Mouse (Mus musculus): ENCODE data around the gene Cep164.
"Not testable (repeated sequence)": the region's sequence is repeated elsewhere in the genome, so short reads cannot be mapped to it uniquely, and the experiment has no call there.

Gene Cep164

DNA sequence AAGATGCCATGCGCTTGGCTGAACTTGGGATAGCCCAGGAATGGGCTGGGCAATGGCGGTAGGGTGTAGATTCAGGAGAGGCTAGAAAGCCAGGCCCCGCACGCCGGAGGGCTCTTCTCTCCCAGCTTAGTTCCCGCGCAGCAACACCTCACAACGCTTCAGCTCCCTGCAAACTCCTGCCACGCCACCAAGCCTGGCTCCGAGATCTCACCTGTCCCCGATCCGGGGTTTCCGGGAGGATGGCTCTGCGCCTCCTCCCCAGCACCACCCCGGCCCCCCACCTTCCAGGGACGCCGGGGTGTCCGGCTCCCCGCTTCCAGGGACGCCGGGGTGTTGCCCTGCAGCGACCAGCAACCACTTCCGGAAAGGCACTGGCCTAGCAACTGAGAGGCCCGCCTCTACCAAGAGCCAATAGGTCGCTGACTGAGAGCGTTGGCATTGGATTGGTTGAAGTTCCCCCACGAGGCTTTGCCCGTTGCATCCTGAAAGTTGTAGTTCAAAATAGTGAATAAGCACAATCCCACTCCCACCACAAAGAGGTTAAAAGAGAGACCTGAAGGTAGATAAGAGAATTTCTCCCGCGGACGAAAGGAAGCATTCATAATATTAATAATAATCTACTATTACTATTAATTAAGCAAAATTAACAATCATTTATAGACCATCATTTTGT lies at the start of gene Cep164:
Gene Cep164, minus strand, starts transcription at position 401 of the 673 bp plus-strand sequence.
- DNase-seq: peak; percentile 90 to 92

DNA sequence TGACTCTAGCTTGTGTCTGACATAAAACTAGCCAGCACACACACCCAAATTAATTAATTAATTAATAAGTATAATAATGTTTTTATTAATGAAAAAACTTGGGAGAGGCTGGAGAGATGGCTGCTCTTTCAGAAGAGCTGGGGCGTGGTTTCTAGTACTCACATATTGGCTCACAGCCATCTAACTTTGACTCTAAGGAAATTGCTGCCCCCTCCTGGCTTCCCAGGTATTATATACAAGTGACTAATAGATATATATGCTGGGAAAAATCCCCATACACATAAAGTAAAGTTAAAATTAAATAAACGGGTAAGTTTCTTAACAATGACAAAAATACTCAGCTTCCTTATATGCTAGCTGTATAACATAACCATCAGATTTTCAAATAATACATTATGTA lies 49.4 kb upstream of the Cep164 start:
- peak; percentile 35 to 47 for DNase-seq

DNA sequence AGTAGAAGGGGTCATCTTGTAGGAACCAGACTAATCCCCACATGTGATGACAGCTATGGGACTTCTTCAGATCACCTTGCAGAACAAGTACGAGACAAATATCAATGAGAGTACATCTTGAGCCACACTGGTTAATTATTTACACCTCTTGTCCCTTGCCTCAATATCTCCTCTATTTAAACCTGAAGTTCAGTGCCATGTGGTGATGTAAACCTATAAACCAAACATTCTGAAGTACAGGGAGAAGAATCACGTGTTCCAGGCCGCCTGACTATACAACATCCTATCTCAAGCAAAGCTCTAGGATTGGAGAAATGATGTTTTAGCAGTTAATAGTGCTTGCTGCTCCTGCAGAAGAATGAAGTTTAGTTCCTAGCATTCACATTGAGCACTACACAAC lies 41.8 kb upstream of the Cep164 start:
- DNase-seq: no peak

- no peak for DNase-seq
These were observed 40.7 kb upstream of the Cep164 start for GRCm38 (mm10) chr9:45869181-45869580.

DNA sequence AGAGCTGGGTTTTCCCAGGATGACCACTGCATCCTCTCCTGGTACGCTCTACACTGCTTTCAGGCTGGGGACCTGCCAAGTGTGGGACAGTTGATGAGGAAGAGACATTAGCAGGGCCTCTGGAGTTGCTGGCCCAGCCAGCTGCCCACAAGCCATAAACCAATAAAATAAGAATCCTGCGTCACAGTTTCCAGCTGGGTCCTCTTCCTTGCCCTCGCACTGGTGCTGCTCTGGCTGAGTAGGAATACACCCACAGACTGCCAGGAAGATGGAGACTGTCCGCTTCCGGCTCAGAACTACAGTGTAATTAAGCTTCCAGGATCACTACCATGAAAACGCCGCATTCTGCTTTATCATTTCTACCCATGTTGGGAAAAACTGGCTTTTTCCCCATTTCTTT lies 33.3 kb upstream of the Cep164 start:
- DNase-seq: no peak

DNA sequence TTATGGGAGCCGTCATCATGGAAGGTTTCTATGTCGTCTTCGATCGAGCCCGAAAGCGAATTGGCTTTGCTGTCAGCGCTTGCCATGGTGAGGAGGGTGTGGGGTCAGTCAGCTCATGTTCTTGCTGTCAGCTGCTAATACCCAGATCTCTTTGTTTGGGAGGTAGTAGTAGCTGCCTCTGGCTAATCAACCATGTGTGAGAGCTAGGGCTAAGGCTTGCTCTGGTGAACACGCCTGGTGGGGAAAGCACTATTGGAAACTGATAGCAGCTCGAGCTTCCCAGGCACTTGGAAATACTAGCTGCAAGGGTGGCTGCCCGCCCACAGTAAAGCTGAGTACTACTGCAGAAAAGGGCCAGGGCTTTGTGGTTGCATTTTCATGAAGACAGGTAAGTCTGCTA lies 30.9 kb upstream of the Cep164 start:
- DNase-seq: no peak

DNA sequence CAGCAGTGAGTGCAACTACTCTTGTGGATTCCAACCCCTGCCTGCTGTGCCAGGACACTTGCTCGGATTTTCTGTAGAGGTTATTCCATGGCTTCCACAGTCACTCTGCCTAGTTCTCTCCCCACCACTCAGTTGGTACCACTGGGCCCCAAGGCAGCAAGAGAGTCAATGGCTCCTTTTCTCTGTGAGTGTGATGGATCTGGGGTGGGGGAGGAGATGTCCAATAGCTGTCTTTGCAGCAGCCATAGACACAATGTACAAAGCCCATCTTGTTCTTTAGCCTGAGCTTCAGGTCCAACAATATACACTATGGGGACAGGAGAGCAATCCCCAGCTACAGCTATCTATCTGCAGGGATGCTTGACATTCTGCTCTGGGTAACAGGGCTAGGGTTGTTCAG lies 25.6 kb upstream of the Cep164 start:
- DNase-seq: no peak

DNA sequence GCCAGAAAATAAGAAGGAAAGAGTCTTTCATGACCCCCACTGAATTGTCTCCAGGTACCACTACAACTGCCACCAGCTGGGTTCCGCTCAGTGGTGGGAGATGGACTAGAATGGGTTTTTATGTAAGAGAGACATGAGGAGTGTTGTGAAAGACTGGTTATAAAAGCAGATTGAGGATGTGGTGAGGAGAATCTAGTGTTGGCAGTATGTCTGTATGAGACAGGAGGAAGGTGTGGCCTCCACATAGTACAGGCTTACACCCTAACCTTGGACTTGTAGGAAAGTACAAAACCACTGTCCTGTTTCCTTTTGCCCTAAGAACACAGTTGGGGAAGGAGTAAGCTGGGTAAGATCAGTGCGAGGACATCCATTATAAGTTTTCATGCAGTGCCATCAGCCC lies 25.2 kb upstream of the Cep164 start:
- no peak for DNase-seq

GRCm38 (mm10) chr9:45851776-45852175 lies 23.3 kb upstream of the Cep164 start:
- no peak for DNase-seq

DNA sequence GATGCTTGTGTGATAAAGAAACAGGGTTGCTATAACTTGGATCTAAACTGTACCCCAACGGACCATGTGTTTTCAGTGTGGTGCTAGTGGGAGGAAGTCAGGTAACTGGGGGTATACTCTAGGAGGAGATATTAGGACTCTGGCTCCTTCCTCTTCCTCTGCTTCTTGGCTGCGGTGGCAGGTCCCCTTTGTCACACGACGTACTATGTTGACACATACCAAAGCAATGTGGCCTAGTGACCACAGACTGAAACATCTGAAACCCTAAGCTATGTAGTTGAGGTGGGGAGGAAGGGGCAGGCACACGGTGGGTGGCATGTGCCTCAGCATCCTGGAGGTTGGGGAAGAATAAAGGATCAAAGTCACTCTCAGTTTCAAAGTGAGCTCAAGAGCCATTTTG lies 22.8 kb upstream of the Cep164 start:
- no peak for DNase-seq

DNA sequence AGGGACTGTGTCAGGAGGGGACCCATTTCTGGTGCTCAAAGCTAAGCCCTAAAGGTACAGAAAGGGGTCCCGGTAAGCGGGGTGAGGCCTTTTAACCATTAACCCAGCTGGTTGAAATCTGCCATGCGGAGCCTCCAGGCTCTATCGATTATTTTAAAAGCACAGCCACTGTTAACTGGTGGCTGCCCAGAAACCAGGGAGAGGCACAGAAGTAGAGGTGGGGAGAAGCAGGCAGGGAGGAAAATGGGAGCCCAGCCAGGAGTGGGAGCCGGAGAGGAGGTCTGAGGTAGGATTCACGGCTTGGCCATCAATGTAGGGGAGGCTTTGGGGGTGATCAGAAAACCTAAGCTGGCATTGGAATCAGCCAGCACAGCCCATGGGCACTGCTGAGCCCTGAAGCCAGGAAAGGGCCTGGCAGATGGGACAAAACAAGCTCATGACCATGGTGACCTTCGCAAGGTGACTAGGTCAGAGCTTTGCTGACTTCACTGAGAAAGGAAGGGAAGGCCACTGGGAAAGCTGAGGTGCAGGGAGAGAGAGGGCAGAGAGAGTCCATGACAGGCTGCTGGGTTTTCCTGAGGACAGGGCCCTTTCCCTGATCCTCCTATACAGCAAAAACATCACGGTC lies 22.2 kb upstream of the Cep164 start:
- DNase-seq: peak in 1 of 2 experiments; percentile 29

DNA sequence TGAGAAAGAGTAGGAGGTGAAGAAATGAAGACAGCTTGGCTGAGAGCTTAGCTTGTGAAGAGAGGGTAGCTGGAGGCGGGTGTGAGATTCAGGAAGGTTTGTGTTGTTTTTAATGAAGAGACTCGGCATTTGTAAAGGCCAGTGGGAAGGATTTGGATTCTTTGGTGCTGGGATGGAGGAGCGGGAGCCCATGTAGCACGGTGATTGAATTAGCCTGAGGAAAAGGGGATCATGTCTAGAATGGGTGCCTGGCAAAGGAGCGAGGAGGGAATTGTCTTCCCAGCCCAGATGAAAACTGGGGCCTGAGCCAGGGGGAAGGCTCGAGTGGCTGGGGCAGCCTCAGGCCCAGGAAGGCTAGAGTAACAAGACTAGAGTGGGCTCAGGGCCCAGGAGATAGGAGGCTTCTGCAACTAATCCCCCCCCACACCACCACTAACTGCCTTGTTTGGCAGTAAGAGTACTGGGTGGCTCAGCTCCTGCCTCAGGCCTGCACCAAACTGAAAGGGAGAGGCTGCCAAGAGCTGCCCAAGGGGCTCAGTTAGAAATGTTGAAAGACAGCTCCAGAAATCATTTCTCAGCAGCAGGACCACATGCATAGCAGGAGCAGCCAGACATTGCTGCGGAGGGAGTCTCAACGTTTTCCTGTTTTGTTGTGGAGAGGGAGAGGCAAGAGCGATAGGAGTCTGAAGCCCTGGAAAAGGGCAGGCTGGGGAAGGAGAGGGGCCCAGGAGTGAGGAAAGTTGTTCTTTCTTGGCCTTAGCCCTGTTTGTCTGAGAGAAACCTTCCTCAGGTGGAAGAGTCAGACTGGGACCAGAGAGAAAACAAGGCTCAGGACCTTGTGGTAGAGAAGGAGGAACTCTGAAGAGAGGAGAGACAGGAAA lies 21.3 kb upstream of the Cep164 start:
- peak; percentile 40 to 51 for DNase-seq

DNA sequence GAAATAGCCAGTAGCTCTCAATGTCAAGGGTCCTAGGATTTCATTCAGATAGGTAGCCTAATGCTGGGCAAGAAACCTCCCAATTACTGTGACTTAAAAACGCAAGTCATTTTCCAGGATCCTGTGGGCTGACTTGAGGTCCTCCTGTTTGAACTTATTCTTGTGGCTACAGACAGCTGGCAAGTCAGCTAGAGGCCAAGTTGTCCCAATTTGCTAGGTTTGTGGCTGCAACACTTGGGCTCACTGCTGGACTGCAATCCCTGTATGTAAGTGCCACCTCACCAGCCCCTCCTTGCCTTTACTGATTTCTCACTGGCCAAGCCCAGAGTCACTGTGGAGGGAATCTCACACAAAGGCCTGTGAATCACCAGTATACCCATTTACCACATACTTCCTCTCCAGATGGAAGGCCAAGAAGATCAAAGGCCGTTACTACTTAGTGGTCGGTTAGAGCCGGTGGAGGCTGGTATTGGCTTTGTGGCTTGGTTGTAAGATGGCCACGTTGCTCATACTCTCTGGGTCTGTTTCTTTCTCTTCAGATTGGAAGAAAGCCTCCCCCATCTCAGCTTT lies 18.5 kb upstream of the Cep164 start:
- no peak for DNase-seq

DNA sequence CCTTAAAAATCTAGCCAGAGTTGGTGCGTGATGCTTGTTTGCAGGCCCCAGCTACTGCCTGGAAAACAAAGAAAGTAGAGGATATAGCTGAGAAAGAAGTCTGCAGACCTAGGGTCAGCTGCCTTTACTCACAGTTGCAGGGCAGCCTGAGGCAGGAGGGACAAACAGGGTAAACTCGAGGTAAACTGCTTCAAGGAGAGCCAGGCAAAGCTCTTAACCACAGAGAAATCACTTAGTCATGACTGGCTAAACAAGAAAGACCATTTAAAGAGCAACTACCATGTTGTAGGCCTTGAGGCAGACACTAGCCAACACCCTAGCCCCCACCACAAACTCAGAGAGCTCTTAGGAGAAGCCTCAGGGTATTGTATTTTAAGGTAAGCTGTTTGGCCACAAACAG lies 17.7 kb upstream of the Cep164 start:
- not testable (repeated sequence) for DNase-seq

DNA sequence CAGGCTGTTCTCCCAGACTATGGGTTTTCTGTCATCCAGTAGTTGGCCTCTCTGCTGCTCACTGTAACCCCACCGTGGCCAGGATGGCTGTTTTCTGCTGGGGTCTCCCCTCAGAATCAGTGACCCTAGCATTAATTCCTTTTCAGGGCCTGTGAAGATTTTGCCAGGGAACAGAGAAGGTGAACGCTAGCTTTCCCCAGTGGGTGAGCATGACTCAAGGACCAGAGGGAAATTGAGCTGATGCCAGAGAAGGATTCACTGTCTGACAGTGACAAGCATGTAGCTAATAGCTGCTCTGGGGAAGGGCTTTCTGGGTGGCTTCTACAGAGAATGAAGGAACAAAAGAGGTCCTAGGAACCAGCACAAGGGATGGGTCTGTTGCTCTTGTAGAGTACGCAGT lies 17.1 kb upstream of the Cep164 start:
- no peak for DNase-seq

DNA sequence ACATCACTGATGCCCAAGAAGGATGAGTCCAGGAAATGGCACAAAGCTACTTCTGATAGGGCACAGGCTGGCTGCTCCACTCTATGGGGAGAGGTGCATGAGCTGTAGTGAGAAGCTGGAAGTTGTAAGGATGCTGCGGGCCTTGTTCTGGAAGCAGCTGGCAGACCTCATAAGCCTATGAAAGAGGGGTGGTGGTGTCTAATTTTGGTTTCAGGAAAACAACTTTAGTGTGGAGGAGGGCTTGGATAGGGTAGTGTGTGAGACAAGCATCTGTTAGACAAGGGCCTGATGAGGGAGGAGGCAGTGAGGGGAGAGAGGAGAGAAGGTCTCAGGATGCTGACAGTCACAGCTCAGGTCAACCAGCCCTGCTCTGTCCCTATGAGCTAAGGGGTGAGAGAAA lies 15.3 kb upstream of the Cep164 start:
- DNase-seq: no peak

GRCm38 (mm10) chr9:45843007-45843406 lies 14.5 kb upstream of the Cep164 start:
- DNase-seq: no peak

GRCm38 (mm10) chr9:45841458-45841857 lies 13.0 kb upstream of the Cep164 start:
- peak in 1 of 2 experiments; percentile 19 for DNase-seq

DNA sequence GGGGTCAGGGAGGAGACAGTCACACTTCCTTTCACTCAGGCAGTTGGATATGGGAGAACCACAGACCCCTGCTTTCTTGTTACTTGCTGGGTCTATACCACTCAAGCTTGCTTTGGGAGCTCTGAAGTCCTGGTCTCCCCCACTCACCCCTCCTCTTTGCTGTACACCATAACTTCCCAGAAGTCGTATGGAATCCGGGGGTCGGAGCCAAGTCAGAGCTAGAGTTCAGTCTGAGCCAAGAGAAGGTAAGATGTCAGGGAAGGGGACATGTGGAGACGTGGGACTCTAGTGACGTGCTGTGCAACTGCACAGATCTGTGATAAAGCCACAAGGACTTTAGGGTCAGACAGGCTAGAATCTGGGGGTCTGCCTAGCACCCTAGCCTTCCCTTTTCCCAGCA lies 11.8 kb upstream of the Cep164 start:
- DNase-seq: peak in 1 of 2 experiments; percentile 22

GRCm38 (mm10) chr9:45839982-45840300 lies 11.4 kb upstream of the Cep164 start:
- peak in 1 of 2 experiments; percentile 17 for DNase-seq

DNA sequence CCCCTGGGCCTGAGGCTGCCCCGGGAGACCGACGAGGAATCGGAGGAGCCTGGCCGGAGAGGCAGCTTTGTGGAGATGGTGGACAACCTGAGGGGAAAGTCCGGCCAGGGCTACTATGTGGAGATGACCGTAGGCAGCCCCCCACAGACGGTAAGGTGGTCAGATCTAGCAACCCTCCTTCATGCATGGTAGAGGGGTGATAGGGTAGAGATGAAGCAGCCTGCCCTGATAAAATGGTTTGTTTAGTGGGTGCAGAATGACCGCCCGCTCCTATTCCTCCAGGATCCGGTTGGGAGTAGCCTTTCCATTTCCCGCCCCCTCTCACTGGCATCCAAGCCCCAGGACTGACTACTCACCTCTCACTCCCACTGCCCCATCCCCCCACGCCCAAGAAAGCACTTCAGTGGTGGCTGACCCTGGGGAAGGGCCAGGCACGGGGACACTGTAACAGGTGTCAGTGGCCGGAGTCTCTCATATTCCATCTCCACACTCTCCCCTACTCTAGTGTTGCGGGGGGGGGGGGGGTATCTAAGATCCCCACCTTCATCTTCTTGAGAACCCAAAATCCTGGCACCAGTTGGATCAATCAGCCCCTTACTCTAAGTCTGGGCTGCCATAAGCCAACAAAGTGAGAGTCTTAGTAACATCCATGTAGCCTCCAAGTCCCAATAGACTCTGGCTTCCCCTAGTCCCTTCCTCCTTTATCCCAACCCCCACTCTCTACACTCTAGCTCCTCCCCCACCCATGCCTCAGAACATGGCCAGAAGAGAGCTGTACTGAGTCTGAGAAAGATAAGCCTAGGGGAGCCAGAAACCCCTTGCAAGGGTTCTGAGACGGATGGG lies 10.9 kb upstream of the Cep164 start:
- peak; percentile 50 to 53 for DNase-seq

DNA sequence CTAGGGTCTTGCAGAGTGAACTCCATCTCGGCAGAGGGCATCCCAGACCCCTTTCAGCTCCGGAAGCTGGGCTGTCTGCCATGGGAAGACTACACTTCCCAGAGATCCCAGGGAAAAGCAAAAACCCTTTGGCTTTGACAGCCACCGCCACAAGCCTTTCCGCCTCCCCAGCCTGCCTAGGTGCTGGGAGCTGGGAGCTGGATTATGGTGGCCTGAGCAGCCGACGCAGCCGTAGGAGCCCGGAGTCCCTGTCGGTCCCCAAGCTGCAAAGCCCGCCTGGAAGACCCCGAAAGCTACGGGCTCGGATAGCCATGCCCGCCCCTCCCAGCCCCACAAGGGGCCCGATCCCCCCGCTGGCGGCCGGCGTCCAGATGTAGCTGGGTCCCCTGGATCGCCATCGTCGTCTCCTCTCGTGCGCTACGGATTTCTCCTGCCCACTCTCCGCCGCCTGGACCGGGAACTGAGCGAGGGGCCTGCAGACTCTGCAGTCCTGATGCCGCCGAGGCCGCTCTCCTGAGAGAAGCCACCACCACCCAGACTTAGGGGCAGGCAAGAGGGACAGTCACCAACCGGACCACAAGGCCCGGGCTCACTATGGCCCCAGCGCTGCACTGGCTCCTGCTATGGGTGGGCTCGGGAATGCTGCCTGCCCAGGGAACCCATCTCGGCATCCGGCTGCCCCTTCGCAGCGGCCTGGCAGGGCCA lies 10.1 kb upstream of the Cep164 start, which contains the start of gene Bace1:
Gene Bace1, plus strand, starts transcription at position 147 of the 705 bp plus-strand sequence.
- peak; percentile 97 for DNase-seq
